Comparison of ENCODE assay signal across 9 mouse cellular contexts in genomic region chr6:18819343-18819742, GRCm38 (mm10). TPM values are rescaled to one million over a fixed set of nuclear protein-coding genes. Genes with fewer than 3 reads are reported as not detected.
DNase-seq lines count a peak whose midpoint lies in the region; ATAC-seq lines count a peak whose summit lies in the region.
"Had no signal": no experiment of that assay in that cellular context is flagged by ENCODE, and none has a peak within 500 bp of the region (broad histone marks: within the 10 kb centered on the region; RNA-seq: fewer than 3 reads in every experiment).

No protein-coding gene starts in this region.

- no peak overlapping the region for H3K9ac ChIP-seq in midbrain, embryonic 11.5 days (ENCODE audit: low read length)
- no peak overlapping the region for H3K9ac ChIP-seq in midbrain, embryonic 15.5 days
- H3K9ac ChIP-seq in midbrain, embryonic 12.5 days (replicated peaks): no peak overlapping the region
- H3K9ac ChIP-seq: neural tube, embryonic 12.5 days had no signal

- intact Hi-C loops in heart, postnatal 14 days (cut with DNase I): loop anchor here (5.0 kb wide), 1 partner anchor 732 kb away; no protein-coding TSS in a partner anchor

- peak; percentile 93 for DNase-seq in midbrain, embryonic 11.5 days (ENCODE audit: low spot score, missing footprints)
- peak; percentile 7 for DNase-seq in WW6 (ENCODE audit: low read depth, low spot score)
- DNase-seq in cerebellum, postnatal 36 days: peak; percentile 53 to 67
- peak; percentile 45 to 64 for DNase-seq in heart, postnatal 14 days
- DNase-seq in layer of hippocampus, postnatal 14 days (ENCODE audit: low spot score in 2 of 2): peak; percentile 68 to 81
- DNase-seq in yolk sac, embryonic 10.5 days (ENCODE audit: low spot score): peak; percentile 8

- no peak overlapping the region for H3K4me2 ChIP-seq in midbrain, embryonic 11.5 days
- no peak overlapping the region for H3K4me2 ChIP-seq in midbrain, embryonic 15.5 days
- no peak overlapping the region for H3K4me2 ChIP-seq in midbrain, embryonic 12.5 days (replicated peaks)
- H3K4me2 ChIP-seq: neural tube, embryonic 12.5 days had no signal

- ATAC-seq in midbrain, embryonic 11.5 days (ENCODE audit: low FRiP score): peak; percentile 50; the same call in 1 of the 2 replicates
- no peak for ATAC-seq in midbrain, embryonic 15.5 days (replicated peaks)
- peak; percentile 30; the same call in 1 of the 2 replicates for ATAC-seq in midbrain, embryonic 12.5 days (ENCODE audit: low FRiP score, low read depth)

- no peaks in the 10 kb centered on the region for H3K36me3 ChIP-seq in midbrain, embryonic 11.5 days (ENCODE audit: control insufficient read depth, insufficient read depth, low read length)
- H3K36me3 ChIP-seq in midbrain, embryonic 15.5 days (replicated peaks): no peaks in the 10 kb centered on the region
- H3K36me3 ChIP-seq in midbrain, embryonic 12.5 days: no peaks in the 10 kb centered on the region
- H3K36me3 ChIP-seq: neural tube, embryonic 12.5 days had no signal

- no peaks in the 10 kb centered on the region for H3K4me1 ChIP-seq in midbrain, embryonic 11.5 days (ENCODE audit: control insufficient read depth, insufficient read depth, low read length)
- no peaks in the 10 kb centered on the region for H3K4me1 ChIP-seq in midbrain, embryonic 15.5 days
- H3K4me1 ChIP-seq in midbrain, embryonic 12.5 days: no peaks in the 10 kb centered on the region
- H3K4me1 ChIP-seq: neural tube, embryonic 12.5 days had no signal

- no peaks in the 10 kb centered on the region for H3K27me3 ChIP-seq in midbrain, embryonic 11.5 days (ENCODE audit: control insufficient read depth, insufficient read depth, low read length)
- no peaks in the 10 kb centered on the region for H3K27me3 ChIP-seq in midbrain, embryonic 15.5 days (replicated peaks)
- H3K27me3 ChIP-seq in midbrain, embryonic 12.5 days: no peaks in the 10 kb centered on the region
- H3K27me3 ChIP-seq: neural tube, embryonic 12.5 days had no signal

- no peaks in the 10 kb centered on the region for H3K9me3 ChIP-seq in midbrain, embryonic 11.5 days (ENCODE audit: control insufficient read depth, low read length)
- no peaks in the 10 kb centered on the region for H3K9me3 ChIP-seq in midbrain, embryonic 15.5 days
- H3K9me3 ChIP-seq in midbrain, embryonic 12.5 days: no peaks in the 10 kb centered on the region
- H3K9me3 ChIP-seq: neural tube, embryonic 12.5 days had no signal

- H3K27ac ChIP-seq in midbrain, embryonic 11.5 days (ENCODE audit: low read depth, low read length): no peak overlapping the region
- no peak overlapping the region for H3K27ac ChIP-seq in midbrain, embryonic 15.5 days
- no peak overlapping the region for H3K27ac ChIP-seq in midbrain, embryonic 12.5 days (replicated peaks)
- H3K27ac ChIP-seq: neural tube, embryonic 12.5 days had no signal

- no peak overlapping the region for H3K4me3 ChIP-seq in midbrain, embryonic 11.5 days (ENCODE audit: low read depth, low read length)
- H3K4me3 ChIP-seq in midbrain, embryonic 15.5 days: no peak overlapping the region
- no peak overlapping the region for H3K4me3 ChIP-seq in midbrain, embryonic 12.5 days
- H3K4me3 ChIP-seq: neural tube, embryonic 12.5 days had no signal

- WGBS in midbrain, embryonic 11.5 days: 19% methylated on average over 4 of the region's 4 CpGs
- WGBS in midbrain, embryonic 15.5 days: 14% methylated on average over 4 of the region's 4 CpGs
- WGBS in midbrain, embryonic 12.5 days: 21% methylated on average over 4 of the region's 4 CpGs

RNA-seq across cellular contexts. Expression of gene Lsm8, which starts 29.0 kb away (rescaled TPM):
- polyA plus RNA-seq in midbrain, embryonic 11.5 days (2014; fragmentation: Nextera tagmentation; extraction: Ambion mirVana): 208 and 224 TPM in 2 replicates
- polyA plus RNA-seq in midbrain, embryonic 15.5 days (2015; fragmentation: Nextera tagmentation; extraction: Ambion mirVana): 97.7 and 105 TPM in 2 replicates
- 10 to 100 TPM; 20.1 to 26.7 TPM for total RNA-seq in heart, postnatal 14 days (2021)
- 10 to 100 TPM; 43.4 to 45.4 TPM for total RNA-seq in layer of hippocampus, postnatal 14 days (2021)
- polyA plus RNA-seq in midbrain, embryonic 12.5 days (2016; fragmentation: Nextera tagmentation; extraction: Ambion mirVana): 186 and 190 TPM in 2 replicates

RNA-seq across cellular contexts. Expression of gene Ankrd7, which starts 46.8 kb away (rescaled TPM):
- 0.41 TPM in 1 of 2 replicates, not detected in the other for polyA plus RNA-seq in midbrain, embryonic 11.5 days (2014; fragmentation: Nextera tagmentation; extraction: Ambion mirVana)
- polyA plus RNA-seq in midbrain, embryonic 15.5 days (2015; fragmentation: Nextera tagmentation; extraction: Ambion mirVana): not detected in 2 replicates
- total RNA-seq in heart, postnatal 14 days (2021): not detected
- total RNA-seq in layer of hippocampus, postnatal 14 days (2021): not detected
- 0.26 and 0.36 TPM in 2 replicates for polyA plus RNA-seq in midbrain, embryonic 12.5 days (2016; fragmentation: Nextera tagmentation; extraction: Ambion mirVana)

Comparison
In these comparisons a context has a peak if more than half of its experiments do, and no peak if none do; other contexts are left out.
1. DNase-seq: peak in every context shown above with its lines; median percentile 93 in midbrain, embryonic 11.5 days; 74 in layer of hippocampus, postnatal 14 days; 60 in cerebellum, postnatal 36 days; 54 in heart, postnatal 14 days; 8 in yolk sac, embryonic 10.5 days; 7 in WW6.